Mouse (Mus musculus) G1E (cell line): ENCODE results near the gene Fndc7.

Source experiments
- CTCF ChIP-seq: IDR thresholded peaks from 2 replicates; pipeline ENCODE4 v1.5.1; 2012; ENCODE audit warnings: low read depth, low read length, inconsistent platforms, mixed read lengths
- GATA1 ChIP-seq: IDR thresholded peaks from 2 replicates; pipeline ENCODE4 v1.6.1; 2012; ENCODE audit warnings: borderline replicate concordance, low read length, inconsistent platforms, mixed read lengths
- POLR2AphosphoS5 ChIP-seq: IDR thresholded peaks from 2 replicates; pipeline ENCODE4 v1.6.1; 2012; ENCODE audit warnings: low read depth, low read length, inconsistent platforms; ENCODE audit not compliant: insufficient replicate concordance

GRCm38 (mm10) chr3:108855864-108856263 lies 33.9 kb downstream of the Fndc7 start:
- TF ChIP-seq CTCF (no peak), POLR2AphosphoS5 (no peak), GATA1 (no peak)
